8 mouse cellular contexts compared by ENCODE assay signal in the genomic region with DNA sequence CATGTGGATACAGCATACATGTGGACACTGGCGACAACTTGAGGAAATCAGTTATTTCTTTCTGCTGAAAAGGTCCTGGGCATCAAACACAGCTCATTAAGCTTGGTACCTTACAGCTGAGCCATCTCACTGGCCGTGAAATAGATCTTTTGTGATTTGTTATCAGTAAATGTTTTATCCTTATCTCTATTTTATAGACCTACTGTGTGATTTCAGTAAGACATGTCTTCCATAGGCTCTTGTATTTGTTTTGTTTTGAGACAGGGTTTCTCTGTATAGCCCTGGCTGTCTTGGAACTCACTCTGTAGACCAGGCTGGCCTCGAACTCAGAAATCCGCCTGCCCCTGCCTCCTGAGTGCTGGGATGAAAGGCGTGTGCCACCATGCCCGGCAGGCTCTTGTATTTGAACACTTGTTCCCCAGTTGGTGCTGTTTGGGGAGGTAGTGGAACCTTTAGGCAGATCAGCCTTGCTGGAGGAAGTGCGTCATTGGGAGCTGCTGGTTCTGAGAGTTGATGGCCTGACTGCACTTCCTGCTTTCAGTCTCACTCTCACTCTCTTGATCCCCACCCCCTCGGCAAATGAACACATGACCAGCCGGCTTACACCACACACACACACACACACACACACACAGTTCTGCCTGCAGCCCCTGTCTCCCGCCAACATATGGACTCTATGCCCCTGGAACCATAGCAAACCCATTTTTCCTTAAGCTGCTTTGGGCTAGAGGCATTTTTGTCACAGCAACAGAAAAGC. TPM values are rescaled to one million over a fixed set of nuclear protein-coding genes. Genes with fewer than 3 reads are reported as not detected.
A peak's percentile ranks its signal among the peaks of the same experiment; 100 is the strongest.
DNase-seq lines count a peak whose midpoint lies in the region; ATAC-seq and TF ChIP-seq lines count a peak whose summit lies in the region.

No protein-coding gene starts in this region.

- no peak overlapping the region for H3K9ac ChIP-seq in stomach, postnatal 0 days (ENCODE audit: low read length)

- peak; percentile 18 for DNase-seq in gastrocnemius, postnatal 25 days
- no peak for DNase-seq in gastrocnemius, postnatal 10 days
- peak; percentile 60 for DNase-seq in embryo, embryonic 11 days
- peak; percentile 34 to 44 for DNase-seq in heart, postnatal 14 days
- DNase-seq in limb, embryonic 10.5 days (ENCODE audit: low spot score) = peak; percentile 57
- DNase-seq in midbrain, embryonic 10.5 days (ENCODE audit: low spot score) = peak; percentile 45
- peak; percentile 66 for DNase-seq in stomach, postnatal 0 days (ENCODE audit: low spot score)
- DNase-seq in urinary bladder, postnatal 25 days (ENCODE audit: low spot score) = no peak

- H3K4me3 ChIP-seq in limb, embryonic 10.5 days = peak overlapping the region; percentile 48
- peak overlapping the region; percentile 55 for H3K4me3 ChIP-seq in midbrain, embryonic 10.5 days
- peak overlapping the region; percentile 39; the same call in 1 of the 2 replicates for H3K4me3 ChIP-seq in stomach, postnatal 0 days (ENCODE audit: low read depth, low read length)

- H3K27ac ChIP-seq in limb, embryonic 10.5 days = 0 out of 2 replicates have a peak overlapping the region, but pooled peaks have one; percentile 70
- peak overlapping the region; percentile 72; the same call in 1 of the 2 replicates for H3K27ac ChIP-seq in midbrain, embryonic 10.5 days (replicated peaks)
- no peak overlapping the region for H3K27ac ChIP-seq in stomach, postnatal 0 days (replicated peaks)

- H3K9me3 ChIP-seq in limb, embryonic 10.5 days (replicated peaks) = no peaks in the 10 kb centered on the region
- no peaks in the 10 kb centered on the region for H3K9me3 ChIP-seq in midbrain, embryonic 10.5 days (replicated peaks)
- no peaks in the 10 kb centered on the region for H3K9me3 ChIP-seq in stomach, postnatal 0 days (ENCODE audit: control insufficient read depth, low read length)

- peaks cover 4% of the 10 kb centered on the region; the same call in 1 of the 2 replicates for H3K4me1 ChIP-seq in limb, embryonic 10.5 days
- H3K4me1 ChIP-seq in midbrain, embryonic 10.5 days = peaks cover 14% of the 10 kb centered on the region
- H3K4me1 ChIP-seq in stomach, postnatal 0 days (replicated peaks; ENCODE audit: control insufficient read depth, insufficient read depth) = no peaks in the 10 kb centered on the region

- 55% methylated on average over 10 of the region's 10 CpGs for WGBS in limb, embryonic 10.5 days
- 57% methylated on average over 10 of the region's 10 CpGs for WGBS in midbrain, embryonic 10.5 days
- WGBS in stomach, postnatal 0 days = 47% methylated on average over 10 of the region's 10 CpGs

- H3K4me2 ChIP-seq in stomach, postnatal 0 days (replicated peaks; ENCODE audit: low read depth) = peak overlapping the region; percentile 55

- H3K36me3 ChIP-seq in limb, embryonic 10.5 days = no peaks in the 10 kb centered on the region
- H3K36me3 ChIP-seq in midbrain, embryonic 10.5 days = no peaks in the 10 kb centered on the region
- no peaks in the 10 kb centered on the region for H3K36me3 ChIP-seq in stomach, postnatal 0 days (ENCODE audit: control insufficient read depth, insufficient read depth, low read length)

- no peak for TF ChIP-seq EP300 in stomach, postnatal 0 days (optimal IDR thresholded peaks at IDR 0.05)

- no peaks in the 10 kb centered on the region for H3K27me3 ChIP-seq in limb, embryonic 10.5 days (ENCODE audit: low read depth, poor library complexity, severe bottlenecking)
- H3K27me3 ChIP-seq in midbrain, embryonic 10.5 days (ENCODE audit: low read depth, poor library complexity, severe bottlenecking) = no peaks in the 10 kb centered on the region
- no peaks in the 10 kb centered on the region for H3K27me3 ChIP-seq in stomach, postnatal 0 days (ENCODE audit: control insufficient read depth, insufficient read depth, low read length)

- peak; percentile 66 for ATAC-seq in stomach, postnatal 0 days (ENCODE audit: low FRiP score, low TSS enrichment)

- TF ChIP-seq CTCF in stomach, postnatal 0 days (IDR thresholded peaks at IDR 0.05; ENCODE audit: low read depth) = no peak

- intact Hi-C loops in heart, postnatal 14 days (cut with DNase I) = loop anchor here (5.0 kb wide), 1 partner anchor 315 kb away; no protein-coding TSS in a partner anchor

RNA-seq across cellular contexts. Expression of a gene that starts 12.5 kb away (rescaled TPM):
- 100 to 1,000 TPM; 321 to 324 TPM for total RNA-seq in gastrocnemius, postnatal 25 days (2021)
- 100 to 1,000 TPM; 536 to 557 TPM for total RNA-seq in gastrocnemius, postnatal 10 days (2021)
- total RNA-seq in heart, postnatal 14 days (2021) = 100 to 1,000 TPM; 400 to 478 TPM
- polyA plus RNA-seq in limb, embryonic 10.5 days (2016; fragmentation: Nextera tagmentation; extraction: Ambion mirVana) = 818 and 973 TPM in 2 replicates
- polyA plus RNA-seq in midbrain, embryonic 10.5 days (2016; fragmentation: Nextera tagmentation; extraction: Ambion mirVana) = 659 and 788 TPM in 2 replicates
- 524 and 529 TPM in 2 replicates for polyA plus RNA-seq in stomach, postnatal 0 days (2015; fragmentation: Nextera tagmentation; extraction: Ambion mirVana)

RNA-seq across cellular contexts. Expression of a gene that starts 29.5 kb away (rescaled TPM):
- 10 to 100 TPM; 15.5 to 19.3 TPM for total RNA-seq in gastrocnemius, postnatal 25 days (2021)
- total RNA-seq in gastrocnemius, postnatal 10 days (2021) = 10 to 100 TPM; 22.2 to 22.8 TPM
- total RNA-seq in heart, postnatal 14 days (2021) = 10 to 100 TPM; 26.4 to 27.0 TPM
- polyA plus RNA-seq in limb, embryonic 10.5 days (2016; fragmentation: Nextera tagmentation; extraction: Ambion mirVana) = 4.2 and 6.1 TPM in 2 replicates
- 4.7 and 5.3 TPM in 2 replicates for polyA plus RNA-seq in midbrain, embryonic 10.5 days (2016; fragmentation: Nextera tagmentation; extraction: Ambion mirVana)
- polyA plus RNA-seq in stomach, postnatal 0 days (2015; fragmentation: Nextera tagmentation; extraction: Ambion mirVana) = 3.6 and 4.0 TPM in 2 replicates

RNA-seq across cellular contexts. Expression of a gene that starts 38.3 kb away (rescaled TPM):
- 10 to 100 TPM; 57.3 to 57.9 TPM for total RNA-seq in gastrocnemius, postnatal 25 days (2021)
- 100 to 1,000 TPM; 107 to 110 TPM for total RNA-seq in gastrocnemius, postnatal 10 days (2021)
- 10 to 100 TPM; 23.4 to 23.9 TPM for total RNA-seq in heart, postnatal 14 days (2021)
- polyA plus RNA-seq in limb, embryonic 10.5 days (2016; fragmentation: Nextera tagmentation; extraction: Ambion mirVana) = 0.70 TPM in 1 of 2 replicates, not detected in the other
- 0.32 and 0.99 TPM in 2 replicates for polyA plus RNA-seq in midbrain, embryonic 10.5 days (2016; fragmentation: Nextera tagmentation; extraction: Ambion mirVana)
- polyA plus RNA-seq in stomach, postnatal 0 days (2015; fragmentation: Nextera tagmentation; extraction: Ambion mirVana) = 3.0 and 3.4 TPM in 2 replicates

RNA-seq across cellular contexts. Expression of a gene that starts 38.8 kb away (rescaled TPM):
- total RNA-seq in gastrocnemius, postnatal 25 days (2021) = 1 to 10 TPM in 1 of 2 experiments, under 1 TPM in 1; 0.67 to 3.2 TPM
- 1 to 10 TPM; 1.8 to 3.6 TPM for total RNA-seq in gastrocnemius, postnatal 10 days (2021)
- total RNA-seq in heart, postnatal 14 days (2021) = 1 to 10 TPM; 2.6 to 3.0 TPM
- 2.9 and 5.1 TPM in 2 replicates for polyA plus RNA-seq in limb, embryonic 10.5 days (2016; fragmentation: Nextera tagmentation; extraction: Ambion mirVana)
- 2.1 and 3.2 TPM in 2 replicates for polyA plus RNA-seq in midbrain, embryonic 10.5 days (2016; fragmentation: Nextera tagmentation; extraction: Ambion mirVana)
- polyA plus RNA-seq in stomach, postnatal 0 days (2015; fragmentation: Nextera tagmentation; extraction: Ambion mirVana) = 5.0 and 7.3 TPM in 2 replicates

Comparison
In these comparisons a context has a peak if more than half of its experiments do, and no peak if none do; other contexts are left out.
1. DNase-seq: peak in gastrocnemius, postnatal 25 days (single experiment), embryo, embryonic 11 days (single experiment), heart, postnatal 14 days (2 of 2), limb, embryonic 10.5 days (single experiment), midbrain, embryonic 10.5 days (single experiment) and stomach, postnatal 0 days (single experiment); none in gastrocnemius, postnatal 10 days (single experiment) and urinary bladder, postnatal 25 days (single experiment).
2. Peak in every context shown above with its lines, with median percentiles within 50 percentile points of each other: H3K4me3 ChIP-seq.